Mouse (Mus musculus): Measurements from ENCODE around the gene Gm49380. TPM values are rescaled to one million over a fixed set of nuclear protein-coding genes. Genes with fewer than 3 reads are reported as not detected.

The Gm49380 gene
- not detected in 2 replicates for total RNA-seq (2014; fragmentation: Nextera tagmentation)
- not detected in 2 replicates for total RNA-seq (2017)

DNA sequence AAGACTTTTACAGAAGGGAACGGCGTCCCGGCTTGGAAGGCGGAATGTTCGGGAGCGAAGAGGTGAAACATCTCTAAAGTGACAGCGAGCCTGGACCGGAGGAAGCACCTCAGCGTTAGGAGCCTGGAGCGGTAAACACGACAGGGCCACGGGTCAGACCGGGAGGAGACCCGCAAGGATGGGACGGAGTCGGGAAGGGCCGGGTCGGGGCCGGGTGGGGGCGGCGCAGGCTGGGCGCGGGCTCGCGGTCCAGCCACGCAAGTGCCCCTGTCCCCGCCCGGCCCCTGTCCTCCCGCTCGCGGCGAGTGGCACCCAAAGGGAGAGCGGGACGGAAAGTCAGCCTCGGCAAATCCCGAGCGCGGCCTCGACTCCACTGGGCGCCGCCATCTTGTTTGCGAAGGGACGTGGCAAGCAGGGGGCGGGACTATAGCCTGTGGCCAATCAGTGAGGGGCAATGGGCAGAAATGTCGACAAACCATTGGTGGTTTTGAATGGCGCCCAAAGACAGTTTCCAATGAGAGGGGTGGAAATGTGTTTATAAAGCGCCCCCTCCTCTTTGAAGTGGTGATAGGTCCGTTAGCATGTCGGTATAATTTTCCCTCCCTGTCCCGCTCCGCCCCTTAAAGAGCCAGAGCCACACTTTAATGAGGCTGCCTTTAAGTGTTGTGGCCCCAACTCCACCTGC lies at the start of gene Gm49380, which contains the start of gene Rnf26:
Gene Gm49380 (minus strand): TSS at position 396 of the 685 bp plus-strand sequence.
Gene Rnf26 (minus strand): TSS at position 413 of the 685 bp plus-strand sequence.
- peak; percentile 95 for ATAC-seq (replicated peaks; ENCODE audit: poor library complexity, severe bottlenecking)

DNA sequence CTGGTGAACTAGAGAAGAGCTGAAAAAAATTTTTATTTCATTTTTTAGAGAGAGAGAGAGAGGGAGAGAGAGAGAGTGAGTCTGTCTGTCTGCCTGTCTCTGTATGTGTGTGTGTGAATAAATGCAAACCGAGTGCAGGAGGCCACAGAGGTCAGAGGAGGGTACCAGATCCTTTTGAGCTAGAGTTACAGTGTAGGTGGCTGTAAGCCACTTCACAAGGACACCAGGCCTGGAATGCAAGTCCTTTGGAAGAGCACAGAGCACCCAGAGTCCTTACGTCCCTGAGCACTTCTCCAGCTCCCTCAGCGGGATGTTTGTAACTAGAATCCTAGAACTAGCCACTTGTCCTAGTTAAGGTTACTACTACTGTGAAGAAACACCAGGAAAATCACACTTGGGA lies 46.6 kb upstream of the Gm49380 start:
- ATAC-seq (replicated peaks; ENCODE audit: poor library complexity, severe bottlenecking): no peak

DNA sequence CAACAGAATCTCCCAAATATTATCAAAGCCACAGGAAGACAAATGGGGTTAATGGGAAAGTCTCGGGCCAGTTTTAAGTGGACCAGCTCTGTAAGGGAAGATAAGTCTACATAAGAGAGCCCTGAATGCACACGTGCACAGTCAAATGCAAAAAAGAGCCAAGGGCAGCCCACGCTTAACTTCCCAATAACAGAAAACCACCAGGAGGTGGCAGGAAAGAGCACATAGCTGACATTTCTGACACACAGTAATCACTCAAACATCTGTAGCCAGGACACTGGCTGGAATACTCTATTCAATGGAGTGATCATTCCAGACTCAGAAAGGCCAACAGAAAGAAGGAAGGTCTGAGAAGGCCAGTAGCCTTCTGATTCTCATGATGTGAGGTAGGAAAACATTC lies 34.0 kb upstream of the Gm49380 start:
- ATAC-seq (replicated peaks; ENCODE audit: poor library complexity, severe bottlenecking): peak; percentile 46; the same call in 1 of the 2 replicates

DNA sequence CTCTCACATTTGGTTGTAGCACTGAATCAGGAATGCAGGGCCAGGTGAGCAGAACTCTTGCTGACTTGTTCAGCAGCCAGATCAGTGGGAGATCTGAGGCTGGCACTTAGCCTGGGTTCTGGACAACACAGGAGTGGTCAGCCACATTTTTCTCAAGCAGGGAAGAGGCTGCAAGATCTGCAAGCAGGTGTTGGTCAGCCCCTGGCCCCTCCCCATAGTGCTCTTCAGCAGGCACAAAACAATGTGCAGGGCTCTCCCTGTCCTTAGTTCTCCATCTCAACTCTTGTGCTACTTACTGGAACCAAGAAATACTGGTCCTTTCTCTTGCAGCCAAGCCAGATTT lies 31.4 kb upstream of the Gm49380 start:
- ATAC-seq (replicated peaks; ENCODE audit: poor library complexity, severe bottlenecking): no peak

DNA sequence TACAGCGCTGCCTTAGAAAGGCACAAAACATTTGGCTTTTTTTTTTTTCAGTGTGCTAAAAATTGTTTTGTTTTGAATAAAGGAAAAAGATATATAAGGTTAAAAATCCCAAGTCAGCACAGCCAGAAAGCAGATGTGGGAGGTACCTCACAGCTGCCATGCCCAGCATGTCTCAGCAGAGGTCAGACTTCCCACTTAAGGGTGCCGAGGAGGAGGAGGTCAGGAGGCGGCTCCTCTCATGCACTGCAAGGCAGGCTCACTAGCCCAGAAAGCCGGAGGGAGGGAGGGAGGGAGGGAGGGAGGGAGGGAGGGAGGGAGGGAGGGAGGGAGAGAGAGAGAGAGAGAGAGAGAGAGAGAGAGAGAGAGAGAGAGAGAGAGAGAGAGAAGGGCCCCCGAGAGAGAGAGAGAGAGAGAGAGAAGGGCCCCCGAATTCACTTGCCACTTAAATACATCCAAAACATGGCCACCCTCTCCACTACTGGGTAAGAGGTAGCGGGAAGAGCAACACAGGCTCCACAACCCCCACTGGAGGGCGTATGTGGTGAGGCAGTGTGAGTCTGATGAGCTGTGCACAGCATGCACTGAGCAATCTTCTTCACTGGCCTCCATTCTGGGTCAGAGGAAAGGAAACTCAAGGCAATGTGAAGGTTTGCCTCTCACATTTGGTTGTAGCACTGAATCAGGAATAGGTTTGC lies 30.9 kb upstream of the Gm49380 start:
- ATAC-seq (replicated peaks; ENCODE audit: poor library complexity, severe bottlenecking): no peak

DNA sequence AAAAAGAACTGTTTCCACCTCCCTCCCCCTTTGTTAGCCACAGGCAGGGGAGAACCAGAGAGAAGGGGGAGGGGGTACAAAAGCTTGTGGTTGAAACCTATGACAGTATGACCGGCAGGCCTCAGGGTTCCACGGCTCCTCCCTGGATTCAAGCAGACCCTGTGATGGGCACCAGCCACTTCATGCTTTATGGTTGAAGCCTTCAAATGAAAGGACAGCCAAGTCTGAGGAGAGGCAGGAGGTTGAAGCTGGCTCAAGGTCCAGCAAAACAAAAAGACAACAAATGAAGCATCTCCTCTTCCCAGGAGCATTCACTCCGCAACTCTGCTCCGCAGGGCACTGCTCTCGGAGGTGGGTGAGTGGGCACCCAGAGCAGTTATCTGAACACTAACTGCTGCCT lies 30.1 kb upstream of the Gm49380 start:
- ATAC-seq (replicated peaks; ENCODE audit: poor library complexity, severe bottlenecking): no peak

DNA sequence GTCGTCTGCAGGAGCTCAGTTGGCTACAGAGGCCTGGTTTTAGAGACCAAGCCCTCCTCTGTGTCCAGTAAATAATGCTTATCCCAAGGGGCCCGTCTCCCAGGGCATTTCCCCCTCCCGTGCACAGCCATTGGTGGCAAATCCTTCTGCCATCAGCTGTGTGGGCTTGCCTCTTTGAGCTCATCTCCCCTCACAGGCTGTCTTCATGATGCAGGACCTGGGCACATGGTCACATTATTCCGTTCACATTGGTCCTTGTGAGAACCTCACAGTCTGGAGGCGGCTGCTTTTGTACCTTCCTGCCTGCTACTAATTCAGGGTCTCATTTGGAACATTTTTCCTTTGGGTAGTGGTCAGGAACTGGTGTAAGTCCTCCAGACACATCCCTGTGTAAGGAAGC lies 28.7 kb upstream of the Gm49380 start:
- ATAC-seq (replicated peaks; ENCODE audit: poor library complexity, severe bottlenecking): no peak

DNA sequence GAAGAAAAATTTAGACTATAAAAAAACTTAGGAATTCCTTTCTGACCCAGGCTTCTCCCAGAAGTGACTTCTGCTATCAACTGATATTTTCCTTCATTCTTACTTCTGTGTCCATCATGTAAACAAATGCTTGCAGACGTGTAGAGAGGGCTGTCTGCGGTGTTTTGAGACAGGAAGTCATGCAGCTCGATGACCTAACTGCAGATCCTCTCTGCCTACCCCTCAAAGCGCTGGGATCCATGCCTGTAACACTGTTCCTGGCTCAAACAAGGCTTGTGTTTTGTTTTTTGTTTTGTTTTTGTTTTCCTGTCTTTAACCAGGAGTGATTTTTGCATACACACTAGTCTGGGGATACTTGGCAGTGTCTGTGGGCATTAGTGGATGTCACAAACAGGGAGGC lies 24.5 kb upstream of the Gm49380 start:
- ATAC-seq (replicated peaks; ENCODE audit: poor library complexity, severe bottlenecking): no peak

DNA sequence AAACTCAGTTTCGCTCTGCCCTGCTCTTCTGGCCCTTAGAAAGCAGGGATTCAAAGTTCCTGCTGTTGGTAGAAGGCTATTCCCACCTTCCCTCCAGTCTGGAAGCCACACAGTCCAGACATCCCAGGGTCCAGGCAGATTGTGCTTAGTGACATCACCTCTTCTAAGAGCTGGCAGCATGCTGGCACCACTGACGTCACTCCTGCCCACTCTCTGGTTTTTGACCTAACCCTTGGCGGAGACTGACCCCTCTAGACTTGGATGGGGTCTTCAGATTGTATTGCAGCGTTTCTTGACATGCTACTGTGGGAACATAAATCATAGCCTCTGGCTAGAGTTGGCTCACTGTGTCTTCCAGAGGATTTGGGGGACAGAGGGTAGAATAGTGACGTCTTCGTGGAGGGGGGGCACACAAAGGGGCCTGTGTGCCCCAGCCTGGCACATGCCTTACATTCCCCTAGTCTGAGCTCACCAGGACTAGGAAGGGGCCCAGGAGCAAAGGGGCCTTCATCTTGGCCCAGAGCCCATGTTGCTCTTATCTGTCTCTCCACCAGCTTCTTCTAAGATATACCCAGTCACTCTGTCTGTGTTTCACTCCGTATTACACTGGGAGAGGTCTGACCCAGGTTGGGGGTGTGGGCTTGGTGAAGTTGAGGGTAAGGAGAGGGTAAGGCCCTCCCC lies 22.6 kb upstream of the Gm49380 start:
- no peak for ATAC-seq (replicated peaks; ENCODE audit: poor library complexity, severe bottlenecking)

DNA sequence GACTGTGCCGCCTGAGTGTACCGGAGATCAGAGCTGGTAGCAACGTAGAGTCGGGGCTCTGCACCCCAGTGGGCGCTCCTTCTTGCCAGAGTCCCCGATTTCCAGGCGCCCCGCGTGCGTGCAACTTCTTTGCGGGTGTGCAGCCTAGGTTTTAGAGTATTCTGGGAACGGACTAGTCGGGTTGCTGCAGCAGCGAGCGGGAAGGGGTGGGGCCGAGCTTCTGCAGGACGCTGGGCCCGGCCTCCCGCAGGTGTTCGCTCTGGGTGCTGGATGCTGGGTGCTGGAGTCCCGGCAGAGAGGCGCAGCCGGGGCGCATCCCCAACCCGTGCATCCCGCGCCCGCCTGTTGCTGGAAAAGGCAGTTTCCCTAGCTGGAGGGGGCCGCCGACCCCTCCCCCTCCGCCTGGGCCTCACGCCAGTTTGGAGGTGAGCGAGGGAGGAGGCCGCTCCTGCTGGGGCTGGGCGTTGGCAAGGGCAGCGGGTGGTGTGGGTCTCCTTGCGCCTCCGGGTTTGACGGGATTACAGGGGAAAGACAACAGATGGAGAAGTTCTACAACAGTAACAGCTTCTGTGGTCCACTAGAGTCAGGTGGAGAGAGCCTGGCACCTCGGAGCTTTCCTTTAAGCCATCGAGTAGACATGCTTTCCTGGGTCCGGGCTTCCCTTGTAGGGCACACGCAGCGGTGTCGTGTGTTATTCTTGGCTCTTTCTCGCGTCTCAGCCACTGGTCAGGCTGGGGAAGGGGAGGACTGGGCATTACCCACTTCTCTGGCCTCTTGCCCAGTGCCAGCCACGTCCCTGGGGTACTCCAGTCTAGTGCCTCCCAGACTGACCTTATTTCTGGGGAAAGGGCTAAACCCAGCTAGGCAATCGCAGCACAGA lies 21.8 kb upstream of the Gm49380 start:
- 0 out of 2 replicates have a peak, but pooled peaks have one; percentile 8 for ATAC-seq (replicated peaks; ENCODE audit: poor library complexity, severe bottlenecking)

DNA sequence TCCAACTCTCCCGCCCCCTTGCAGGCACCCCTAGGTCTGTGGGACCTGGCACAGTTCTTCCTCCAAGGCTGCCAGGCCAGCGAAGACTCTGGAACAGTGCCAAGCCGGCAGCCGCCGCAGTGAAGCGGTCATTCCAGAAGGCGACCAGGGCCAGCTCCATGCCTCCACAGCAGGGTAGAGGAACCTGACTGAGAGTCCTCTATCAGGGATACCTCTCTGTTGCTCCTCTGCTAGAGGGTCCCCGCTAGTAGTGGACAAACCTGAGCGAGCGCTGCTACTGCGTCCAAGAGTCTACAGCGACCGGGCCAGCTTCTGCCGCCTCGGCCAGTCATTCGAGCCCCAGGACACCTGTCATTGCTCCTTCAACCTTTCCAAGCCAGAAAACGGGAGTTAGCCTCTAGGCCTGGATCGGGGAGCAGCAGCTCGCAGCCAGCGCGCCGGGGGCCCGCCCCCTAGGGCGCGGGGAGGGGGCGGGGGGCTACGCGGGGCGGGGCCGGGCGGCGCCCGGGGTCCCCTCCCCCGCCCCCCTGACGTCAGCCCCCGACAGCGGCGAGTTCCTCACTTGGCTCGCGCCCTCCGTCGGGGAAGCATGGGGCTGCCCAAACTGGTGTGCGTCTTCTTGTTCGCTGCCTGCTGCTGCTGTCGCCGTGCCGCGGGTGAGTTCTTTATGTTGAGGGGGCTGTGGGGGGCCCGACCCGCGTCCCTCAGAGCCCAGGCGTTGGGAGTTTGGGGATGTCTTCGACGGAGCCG lies 21.0 kb upstream of the Gm49380 start, which contains the start of gene Mcam:
Gene Mcam (plus strand): TSS at position 369 of the 750 bp plus-strand sequence.
- peak; percentile 22 for ATAC-seq (replicated peaks; ENCODE audit: poor library complexity, severe bottlenecking)

DNA sequence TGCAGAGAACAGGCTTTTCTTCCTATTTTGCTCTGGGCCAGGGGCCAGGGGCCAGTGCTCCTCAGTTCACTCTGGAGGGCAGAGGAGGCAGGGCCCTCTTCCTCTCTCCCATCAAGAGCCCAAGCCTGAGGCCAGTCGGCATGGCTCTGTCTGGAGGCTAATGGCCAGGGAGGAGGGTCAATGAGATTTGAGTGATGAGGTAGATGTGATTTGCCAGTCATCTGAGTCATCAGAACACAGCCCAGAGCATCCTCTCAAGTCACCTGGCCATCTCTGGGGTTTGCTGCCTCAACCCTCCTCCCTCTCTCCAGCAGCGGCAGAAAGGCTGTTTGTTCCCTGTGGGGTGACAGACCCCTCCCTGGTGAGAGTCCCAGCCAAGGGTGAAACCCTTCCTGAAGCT lies 20.0 kb upstream of the Gm49380 start:
- ATAC-seq (replicated peaks; ENCODE audit: poor library complexity, severe bottlenecking): no peak

DNA sequence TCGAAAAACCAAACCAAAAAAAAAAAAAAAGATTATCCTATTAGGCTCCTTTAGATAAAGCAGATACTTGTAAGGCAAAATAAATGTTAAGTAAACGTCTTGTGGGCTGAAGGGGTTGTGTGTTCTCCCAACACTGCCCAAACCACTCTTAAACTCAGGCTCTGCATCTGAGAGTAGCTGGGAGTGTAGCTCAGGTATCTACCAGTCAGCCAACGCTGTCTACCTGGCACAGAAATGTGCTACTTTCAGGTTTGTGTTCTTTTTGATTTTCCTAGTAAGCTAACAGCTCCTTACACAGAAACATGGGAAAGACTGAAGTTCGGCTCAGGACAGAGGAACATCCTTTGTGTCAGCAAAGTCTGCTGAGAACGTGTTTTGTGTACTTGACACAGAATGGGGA lies 18.9 kb upstream of the Gm49380 start:
- ATAC-seq (replicated peaks; ENCODE audit: poor library complexity, severe bottlenecking): no peak

DNA sequence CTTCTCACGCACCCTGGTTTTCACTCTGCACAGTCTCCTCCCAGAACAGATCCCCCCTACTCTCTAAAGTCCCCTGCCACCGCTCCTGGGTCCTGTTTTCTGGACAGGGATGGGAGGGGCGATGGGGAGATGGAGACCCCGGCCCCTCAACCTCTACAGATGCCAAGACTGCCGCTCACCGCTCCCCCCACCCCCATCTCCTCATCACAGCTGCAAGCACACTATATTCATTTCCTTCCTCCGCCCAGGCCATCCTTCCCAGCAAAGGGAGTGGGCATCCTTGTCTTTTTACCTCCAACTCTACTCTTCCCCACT lies 17.9 kb upstream of the Gm49380 start:
- ATAC-seq (replicated peaks; ENCODE audit: poor library complexity, severe bottlenecking): no peak

DNA sequence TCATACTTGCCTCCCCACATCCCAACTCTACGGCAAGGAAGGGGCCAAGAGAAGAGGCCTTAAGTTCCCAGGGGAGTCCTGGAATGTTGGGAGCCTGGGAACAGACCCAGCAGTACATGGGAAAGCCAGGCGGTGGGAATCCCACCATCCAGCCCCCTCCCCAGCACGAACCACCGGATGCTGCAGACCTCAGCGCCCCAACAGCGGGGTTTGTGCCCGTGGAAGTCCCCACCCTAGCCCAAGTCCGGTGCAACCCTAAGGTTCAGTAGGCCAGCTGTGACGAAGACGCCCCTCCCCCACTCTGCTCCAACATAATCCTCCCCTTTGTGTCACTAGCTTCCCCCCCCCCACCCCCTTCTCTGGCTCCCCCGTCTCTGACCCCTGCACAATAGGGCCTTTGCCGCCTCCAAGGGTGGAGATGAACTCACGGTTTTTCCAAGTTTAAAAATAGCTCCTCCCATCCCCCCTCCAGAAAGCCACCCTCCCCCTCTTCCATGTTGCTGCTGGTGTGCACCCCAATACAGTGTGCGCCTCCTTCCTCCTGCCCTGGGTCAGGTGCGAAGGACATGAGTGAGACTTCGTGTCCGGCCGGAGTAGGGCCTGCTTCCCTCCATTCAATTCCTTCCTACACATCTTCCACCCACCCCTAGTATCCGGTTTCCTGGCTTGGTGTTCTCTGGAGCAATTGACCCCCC lies 17.4 kb upstream of the Gm49380 start:
- no peak for ATAC-seq (replicated peaks; ENCODE audit: poor library complexity, severe bottlenecking)

DNA sequence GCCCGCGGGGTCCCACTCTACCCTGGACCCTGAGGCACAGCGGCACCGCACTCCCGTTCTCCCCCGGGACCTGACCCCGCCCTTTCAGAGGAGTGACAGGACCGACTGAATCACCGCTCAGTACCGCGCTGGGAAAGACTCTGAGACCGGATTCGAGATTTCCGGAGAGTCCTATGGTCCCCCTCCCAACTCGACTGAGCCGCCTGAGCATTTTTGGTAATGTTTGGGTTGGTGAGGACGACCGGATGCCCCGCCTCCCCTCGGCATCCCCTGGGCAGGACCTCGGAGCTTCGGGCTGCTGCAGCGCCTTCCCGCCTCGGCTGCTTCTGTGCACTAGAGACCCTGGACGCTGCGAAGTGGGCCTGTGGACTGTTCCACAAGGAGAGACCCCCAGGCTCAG lies 16.7 kb upstream of the Gm49380 start:
- ATAC-seq (replicated peaks; ENCODE audit: poor library complexity, severe bottlenecking): peak; percentile 49

DNA sequence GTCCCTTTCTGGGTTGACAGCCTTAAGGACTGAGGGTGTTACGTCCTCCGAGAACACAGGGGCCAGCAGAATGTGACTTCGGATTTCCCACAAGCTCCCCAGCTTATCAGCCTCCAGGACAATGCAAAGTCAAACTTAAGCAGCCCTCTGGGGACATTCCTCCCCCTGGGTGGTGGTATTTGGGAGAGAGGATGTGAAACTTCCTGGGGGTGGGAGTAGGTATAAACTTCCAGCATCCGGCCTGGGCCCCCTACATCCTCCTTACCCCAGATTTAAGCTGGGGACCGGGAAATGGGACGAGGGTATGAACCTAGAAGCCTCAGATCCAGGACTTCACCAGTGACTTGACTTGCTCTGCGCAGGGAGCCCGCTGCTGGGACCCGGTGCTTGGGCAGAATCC lies 16.3 kb upstream of the Gm49380 start:
- no peak for ATAC-seq (replicated peaks; ENCODE audit: poor library complexity, severe bottlenecking)

DNA sequence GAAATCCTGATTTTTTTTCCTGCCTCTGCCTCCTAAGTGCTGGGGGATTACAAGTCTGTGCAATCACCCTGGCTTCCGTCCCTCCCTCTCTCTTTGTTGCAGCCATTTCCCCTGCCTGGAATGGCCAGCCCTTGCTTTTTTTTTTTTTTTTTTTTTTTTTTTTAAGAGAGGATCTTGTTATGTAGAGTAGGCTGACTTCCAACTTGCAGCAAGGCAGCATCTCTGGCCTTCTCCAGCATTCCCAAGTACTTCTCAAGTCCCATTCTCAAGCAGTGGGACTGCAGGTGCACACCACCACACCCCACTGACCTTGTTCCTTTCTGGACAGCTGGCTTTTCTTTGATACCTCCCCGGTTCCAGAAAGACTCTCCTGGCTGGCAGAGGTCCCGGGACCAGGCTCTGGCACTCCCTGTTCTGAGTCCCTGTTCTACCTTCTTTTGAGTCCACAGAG lies 14.1 kb upstream of the Gm49380 start:
- ATAC-seq (replicated peaks; ENCODE audit: poor library complexity, severe bottlenecking): 0 out of 2 replicates have a peak, but pooled peaks have one; percentile 1

DNA sequence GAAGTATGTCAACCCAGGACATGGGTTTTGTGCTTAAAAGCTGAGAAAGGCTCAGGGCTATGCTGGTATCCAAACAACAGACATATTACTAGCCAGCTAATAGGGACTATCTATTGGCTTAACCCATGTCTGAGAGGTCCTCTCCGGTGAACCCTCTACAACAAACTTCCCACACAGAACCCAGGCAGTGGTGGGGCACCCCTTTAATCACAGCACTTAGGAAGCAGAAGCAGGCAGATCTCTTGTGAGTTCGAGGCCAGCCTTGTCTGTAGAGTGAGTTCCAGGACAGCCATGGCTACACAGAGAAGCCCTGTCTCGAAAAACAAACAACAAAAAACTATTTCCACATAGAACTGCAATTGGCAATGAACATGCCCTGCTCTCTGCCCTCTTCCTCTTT lies 13.4 kb upstream of the Gm49380 start:
- no peak for ATAC-seq (replicated peaks; ENCODE audit: poor library complexity, severe bottlenecking)

Measured in granulocyte monocyte progenitor cell, adult 5-6 weeks (primary cell).